Mouse (Mus musculus) lung, postnatal 14 days (tissue): ENCODE measurements around the gene 2310061N02Rik.
A peak's percentile ranks its signal among the peaks of the same experiment; 100 is the strongest.
"Not testable (repeated sequence)": the region's sequence is repeated elsewhere in the genome, so short reads cannot be mapped to it uniquely, and the experiment has no call there.

Experiments used
- DNase-seq: peaks from one replicate; pipeline ENCODE4 v3.0.0; 2021

2310061N02Rik gene

DNA sequence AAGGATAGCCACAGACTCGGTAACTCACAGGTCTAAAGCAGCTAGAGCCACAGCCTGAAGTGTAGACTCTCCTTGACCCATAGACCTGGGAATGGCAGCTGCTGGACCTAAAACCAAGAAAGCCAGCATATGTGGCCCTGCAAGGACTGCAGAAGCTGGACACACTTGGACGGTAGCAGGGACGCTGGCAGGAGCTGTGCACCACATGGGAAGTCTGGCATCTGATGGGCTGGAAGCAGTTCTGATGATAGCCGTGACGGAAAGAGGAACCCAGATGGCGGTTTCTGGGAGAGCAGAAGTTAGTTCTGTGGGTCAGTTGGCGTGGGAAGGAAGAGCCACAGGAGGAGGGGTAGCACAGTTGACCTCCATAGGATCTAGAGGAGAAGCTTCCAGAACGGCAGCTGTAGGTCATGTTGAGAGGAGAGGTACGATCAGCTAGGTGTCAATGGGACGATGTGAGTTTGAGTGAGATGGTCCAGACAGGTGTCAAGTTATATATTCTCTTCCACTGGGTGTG is at the start of gene 2310061N02Rik:
TSS of gene 2310061N02Rik (minus strand) at position 467 of the 517 bp plus-strand sequence.
- no peak for DNase-seq

- DNase-seq, result not testable (repeated sequence)
Measured at GRCm38 (mm10) chr16:88751535-88751934, 43.8 kb upstream of the 2310061N02Rik start, which contains the start of gene Krtap13. Gene Krtap13 (minus strand): TSS chr16:88751635.

GRCm38 (mm10) chr16:88747943-88748342 is 40.2 kb upstream of the 2310061N02Rik start:
- DNase-seq, result no peak

- peak; percentile 37 for DNase-seq
Measured at GRCm38 (mm10) chr16:88744750-88745340, 37.1 kb upstream of the 2310061N02Rik start.

GRCm38 (mm10) chr16:88735391-88735790 is 27.6 kb upstream of the 2310061N02Rik start:
- no peak for DNase-seq

DNA sequence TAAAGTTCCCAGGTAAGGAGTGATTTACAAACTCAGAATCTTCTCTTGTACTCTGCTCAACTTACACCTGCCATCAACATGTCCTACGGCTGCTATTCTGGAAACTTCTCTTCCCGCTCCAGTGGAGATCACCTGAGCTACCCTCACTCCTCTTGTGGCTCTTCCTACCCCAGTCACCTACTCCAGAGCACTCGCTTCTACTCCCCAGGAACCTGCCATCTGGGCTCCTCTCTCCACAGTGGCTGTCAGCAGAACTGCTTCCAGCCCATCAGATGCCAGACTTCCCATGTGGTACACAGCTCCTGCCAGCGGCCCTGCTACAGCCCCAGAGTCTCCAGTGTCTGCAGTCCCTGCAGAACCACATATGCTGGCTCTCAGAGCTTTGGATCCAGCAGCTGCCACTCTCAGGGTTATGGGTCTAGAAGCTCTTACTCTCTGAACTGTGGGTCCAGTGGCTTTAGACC is 21.1 kb upstream of the 2310061N02Rik start, which contains the start of gene Krtap13-1:
TSS of gene Krtap13-1 (plus strand) at position 51 of the 464 bp plus-strand sequence.
- DNase-seq, result no peak

DNA sequence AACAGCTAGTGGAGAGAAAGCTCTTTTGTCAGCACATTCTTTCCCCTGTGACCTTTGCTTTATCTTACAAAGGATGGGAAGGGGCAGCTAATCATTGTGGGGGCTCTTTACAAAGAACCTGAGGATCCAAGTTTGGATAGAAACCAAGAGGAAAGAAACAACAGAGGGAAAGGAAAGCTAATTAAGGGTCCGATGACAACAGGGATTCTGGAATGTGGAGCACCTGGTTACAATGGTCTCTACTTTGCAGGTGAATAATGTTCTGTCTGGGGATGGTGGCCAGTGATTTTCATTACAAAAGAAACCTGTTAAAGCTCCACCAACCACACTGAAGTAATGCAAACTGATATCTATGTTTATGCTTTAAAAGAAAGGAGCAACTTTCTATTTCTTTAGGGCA is 12.3 kb upstream of the 2310061N02Rik start:
- no peak for DNase-seq

- DNase-seq, result no peak
Measured at GRCm38 (mm10) chr16:88716549-88716948, 8.8 kb upstream of the 2310061N02Rik start.

DNA sequence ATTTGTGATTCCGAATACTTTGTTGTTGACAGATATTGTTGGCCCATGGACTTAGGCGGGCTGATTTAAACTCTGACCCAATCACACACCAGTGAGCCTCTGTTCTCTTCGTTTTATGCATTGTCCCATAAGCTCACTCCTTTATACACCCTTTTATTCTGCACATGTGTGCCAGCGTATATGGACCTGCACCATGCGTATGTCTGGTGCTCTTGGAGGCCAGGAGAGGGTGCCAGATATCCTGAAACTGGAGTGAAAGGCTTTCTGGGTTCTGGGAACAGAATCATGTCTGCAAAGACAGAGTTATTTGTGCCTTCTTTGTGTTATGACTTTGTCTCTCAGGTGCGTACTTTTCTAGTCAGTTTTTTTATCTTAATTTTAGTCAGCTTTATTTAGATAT is 3.5 kb upstream of the 2310061N02Rik start:
- DNase-seq, result no peak

- no peak for DNase-seq
Measured at GRCm38 (mm10) chr16:88710757-88711156, 3.0 kb upstream of the 2310061N02Rik start.

GRCm38 (mm10) chr16:88701072-88701864 is 6.5 kb downstream of the 2310061N02Rik start:
- no peak for DNase-seq

DNA sequence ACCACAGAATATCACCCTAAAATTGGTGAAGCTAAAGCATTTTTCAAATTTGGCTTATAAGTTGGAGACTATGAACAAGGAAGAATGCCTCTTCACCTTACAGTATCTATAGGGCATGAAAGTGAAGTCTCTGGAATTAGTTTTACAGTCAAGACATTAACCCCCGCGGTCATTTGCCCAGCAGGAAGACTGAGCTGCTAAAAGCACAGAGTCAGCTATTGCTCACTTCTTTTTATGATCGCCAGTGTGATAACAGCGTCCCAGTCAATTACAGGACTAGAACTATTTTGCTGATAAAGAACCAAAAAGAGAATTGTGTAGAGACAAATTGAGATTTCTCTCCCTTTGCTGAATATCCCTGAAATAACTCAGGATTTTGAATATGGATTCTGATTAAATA is 11.5 kb downstream of the 2310061N02Rik start:
- no peak for DNase-seq

DNA sequence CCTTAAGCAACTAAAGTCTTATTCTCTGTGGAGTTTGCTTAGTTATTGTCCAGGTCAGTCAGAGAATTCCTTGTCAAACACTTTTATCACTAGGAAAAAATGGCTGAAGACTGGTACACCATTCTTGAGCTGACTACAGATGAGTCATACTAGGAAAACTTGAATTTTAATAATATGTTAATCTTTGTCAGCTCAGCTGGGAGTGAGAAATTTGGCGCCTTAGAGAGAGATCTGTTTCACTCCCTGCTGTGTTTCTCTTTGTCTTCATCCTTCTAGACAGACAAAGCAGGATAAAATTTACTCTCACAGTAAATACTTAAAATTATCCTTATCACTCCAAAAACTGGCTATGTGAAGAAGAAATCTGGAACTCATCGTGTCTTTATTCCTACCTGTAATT is 26.5 kb downstream of the 2310061N02Rik start:
- no peak for DNase-seq

DNA sequence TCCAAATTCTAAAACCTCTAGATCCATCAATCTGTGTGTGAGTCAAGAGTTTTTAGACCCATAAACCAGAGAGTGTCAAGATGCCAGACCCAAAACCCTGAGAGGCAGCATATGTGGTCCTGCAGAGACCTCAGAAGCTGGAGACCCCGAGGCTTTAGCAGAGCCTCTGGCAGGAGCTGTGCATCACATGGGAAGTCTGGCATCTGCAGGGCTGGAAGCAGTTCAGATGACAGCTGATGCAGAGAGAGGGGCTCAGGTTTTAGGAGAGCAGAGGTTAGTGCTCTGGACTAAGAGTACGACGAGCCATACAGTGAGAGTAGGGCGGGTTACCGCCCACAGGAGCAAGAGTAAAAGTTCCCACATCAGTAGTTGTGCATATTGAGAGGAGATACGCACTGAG is 28.7 kb downstream of the 2310061N02Rik start:
- no peak for DNase-seq

DNA sequence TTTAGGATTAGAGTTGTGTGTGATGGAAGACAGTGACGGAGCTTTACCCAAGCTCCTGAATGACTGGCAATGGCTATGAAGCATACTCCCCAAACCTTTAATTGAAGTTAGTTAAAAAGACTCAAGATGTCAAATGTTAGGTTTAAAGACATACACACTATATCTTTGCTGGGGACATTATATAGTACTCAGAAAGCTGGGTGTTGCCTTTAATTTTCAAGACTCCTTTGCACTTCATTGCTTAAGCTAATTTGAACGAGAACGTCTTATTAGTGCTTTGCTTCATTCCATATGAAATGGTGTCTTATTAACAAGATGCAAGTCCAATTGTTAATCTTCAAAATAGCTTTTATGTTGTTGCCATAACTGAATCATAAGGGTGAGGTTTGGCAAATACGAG is 36.2 kb downstream of the 2310061N02Rik start, which contains the start of gene Krtap27-1:
TSS of gene Krtap27-1 (minus strand) at position 101 of the 400 bp plus-strand sequence.
- no peak for DNase-seq

DNA sequence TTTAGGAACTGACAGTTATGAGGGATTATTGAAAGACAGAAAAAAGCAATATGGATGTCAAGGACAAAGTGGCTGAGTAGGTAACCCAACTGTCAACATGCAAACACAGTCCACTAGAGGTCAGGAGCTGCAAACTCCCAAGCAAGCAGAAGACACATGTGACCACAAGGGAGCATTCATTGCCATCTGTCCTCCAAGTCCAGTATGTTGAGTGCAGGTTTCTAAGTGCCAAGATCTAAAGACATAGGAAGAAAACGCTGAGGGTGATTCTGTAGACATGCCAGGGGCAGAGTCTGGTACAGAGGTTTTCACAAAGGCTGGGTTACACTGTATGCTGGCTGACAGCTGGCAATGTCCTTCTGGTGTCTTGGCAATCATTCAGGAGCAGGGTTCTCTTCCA is 50.3 kb downstream of the 2310061N02Rik start:
- peak; percentile 4 for DNase-seq
